Mouse (Mus musculus): ENCODE data around the gene Rere. TPM values are rescaled to one million over a fixed set of nuclear protein-coding genes. Genes with fewer than 3 reads are reported as not detected.

Gene Rere
- polyA plus RNA-seq (2012; rRNA removed) = 34.3 and 41.8 TPM in 2 replicates

GRCm38 (mm10) chr4:150281018-150281761, at the start of gene Rere:
Gene Rere (plus strand): TSS chr4:150281646.

GRCm38 (mm10) chr4:150236521-150237481, 44.6 kb upstream of the Rere start, which contains the start of gene Eno1:
Gene Eno1 (plus strand): TSS chr4:150236721.

GRCm38 (mm10) chr4:150651390-150652277, 370.2 kb downstream of the Rere start, which contains the start of gene Slc45a1:
Gene Slc45a1 (minus strand): TSS chr4:150652174.

Other genes with a start within 250 kb of the Rere start
- gene Gpr157, start 194.3 kb upstream of the Rere start, polyA plus RNA-seq (2012; rRNA removed) = 2.0 and 2.2 TPM in 2 replicates
- 2.2 and 3.7 TPM in 2 replicates for gene Slc2a5, start 162.4 kb upstream of the Rere start, polyA plus RNA-seq (2012; rRNA removed)
- 0.34 TPM in 1 of 2 replicates, not detected in the other for gene Slc2a7, start 132.7 kb upstream of the Rere start, polyA plus RNA-seq (2012; rRNA removed)
- not detected in 2 replicates for gene Car6, start 80.3 kb upstream of the Rere start, polyA plus RNA-seq (2012; rRNA removed)
- gene Eno1, start 44.9 kb upstream of the Rere start, polyA plus RNA-seq (2012; rRNA removed) = 273 and 536 TPM in 2 replicates